Mouse (Mus musculus) cortical plate, adult 2 months (tissue): ENCODE results near the gene Engase. TPM values are rescaled to one million over a fixed set of nuclear protein-coding genes. Genes with fewer than 3 reads are reported as not detected.

Experiments
- H3K27ac ChIP-seq: fragments of 200-500 bp; 2 replicates; pipeline ENCODE4 v1.5.1; 2012; ENCODE audit warnings: low read length, control low read depth, inconsistent platforms; ENCODE audit not compliant: insufficient read depth
- H3K4me1 ChIP-seq: fragments of 200-500 bp; 2 replicates; pipeline ENCODE4 v1.6.1; 2011; ENCODE audit warnings: low read length; ENCODE audit not compliant: control insufficient read depth, insufficient read depth
- H3K4me3 ChIP-seq: fragments of 200-500 bp; 2 replicates; pipeline ENCODE4 v1.5.1; 2011; ENCODE audit warnings: mild to moderate bottlenecking, low read length, control low read depth; ENCODE audit not compliant: insufficient read depth
- CTCF ChIP-seq: fragments of 200-500 bp; IDR thresholded peaks from 2 replicates; pipeline ENCODE4 v1.5.1; 2011; ENCODE audit warnings: mild to moderate bottlenecking, control low read depth, low read length; ENCODE audit not compliant: insufficient read depth; ENCODE audit errors: extremely low read depth
- POLR2A ChIP-seq: fragments of 200-500 bp; IDR thresholded peaks from 2 replicates; pipeline ENCODE4 v1.6.1; 2011; ENCODE audit warnings: mild to moderate bottlenecking, low read length, control low read depth; ENCODE audit not compliant: insufficient read depth; ENCODE audit errors: extremely low read depth
- polyA plus RNA-seq: library from polyadenylated mRNA; depleted of rRNA; stranded (reverse); fragments of >200 nt; gene quantifications from 2 replicates; pipeline ENCODE4 v1.2.3, GENCODE M21; 2012; rRNA removed

Gene Engase
- polyA plus RNA-seq, 1 experiment: 10.3 TPM

DNA sequence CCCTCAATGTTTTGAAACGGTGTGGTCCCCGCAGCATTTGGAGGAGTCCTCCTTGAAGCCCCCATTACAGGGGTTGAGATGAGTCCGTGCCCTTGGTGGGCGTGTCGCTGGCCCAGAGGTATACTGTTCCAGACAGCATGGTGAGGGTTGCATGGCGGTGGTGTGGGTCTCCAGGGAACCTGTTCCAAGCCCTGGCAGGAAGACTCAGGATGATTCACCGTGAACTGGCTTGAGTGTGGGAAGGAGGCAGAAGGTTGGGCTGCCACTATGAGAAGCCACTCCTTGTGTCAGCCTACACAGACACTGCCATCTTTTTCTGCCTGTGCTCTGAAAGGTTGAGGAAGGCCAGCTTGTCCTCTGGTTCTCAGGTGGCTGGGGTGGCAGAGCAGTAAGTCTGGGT lies 41.3 kb downstream of the Engase start:
- Histone ChIP-seq H3K27ac (no peak overlapping the region), H3K4me3 (no peak overlapping the region), H3K4me1 (peaks cover 7% of the 10 kb centered on the region; the same call in 1 of the 2 replicates)
- no peak for TF ChIP-seq CTCF
- no peak for TF ChIP-seq POLR2A

GRCm38 (mm10) chr11:118518743-118519142 lies 42.1 kb downstream of the Engase start:
- TF ChIP-seq POLR2A (no peak), CTCF (no peak)
- Histone ChIP-seq H3K4me3 (no peak overlapping the region), H3K4me1 (peaks cover 7% of the 10 kb centered on the region; the same call in 1 of the 2 replicates), H3K27ac (no peak overlapping the region)

GRCm38 (mm10) chr11:118520251-118520650 lies 43.6 kb downstream of the Engase start:
- Histone ChIP-seq H3K27ac (no peak overlapping the region), H3K4me1 (peaks cover 9% of the 10 kb centered on the region), H3K4me3 (no peak overlapping the region)
- TF ChIP-seq CTCF (peak; percentile 23; the same call in 1 of the 2 replicates), POLR2A (no peak)

DNA sequence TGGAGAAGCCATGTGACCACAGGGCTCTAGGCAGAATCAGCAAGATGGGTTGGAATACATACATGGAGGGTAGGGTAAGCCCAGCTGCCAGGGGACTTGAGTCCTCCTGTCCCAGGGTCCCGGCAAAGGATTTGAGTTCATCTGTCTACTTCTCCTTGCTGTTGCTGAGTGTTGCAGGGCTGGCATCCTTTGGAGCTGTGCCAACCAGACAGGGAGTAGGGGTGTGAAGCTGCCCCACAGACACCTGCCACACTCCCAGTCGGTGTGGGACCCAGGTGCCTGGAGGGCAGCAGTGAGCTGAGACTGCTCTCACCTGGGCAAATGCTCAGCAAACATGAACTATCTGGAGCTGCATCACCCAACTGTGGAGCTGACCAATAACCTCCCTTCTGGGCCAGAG lies 44.3 kb downstream of the Engase start:
- no peak overlapping the region for H3K27ac ChIP-seq
- H3K4me1 ChIP-seq: peaks cover 6% of the 10 kb centered on the region
- TF ChIP-seq POLR2A (no peak), CTCF (no peak)
- no peak overlapping the region for H3K4me3 ChIP-seq

DNA sequence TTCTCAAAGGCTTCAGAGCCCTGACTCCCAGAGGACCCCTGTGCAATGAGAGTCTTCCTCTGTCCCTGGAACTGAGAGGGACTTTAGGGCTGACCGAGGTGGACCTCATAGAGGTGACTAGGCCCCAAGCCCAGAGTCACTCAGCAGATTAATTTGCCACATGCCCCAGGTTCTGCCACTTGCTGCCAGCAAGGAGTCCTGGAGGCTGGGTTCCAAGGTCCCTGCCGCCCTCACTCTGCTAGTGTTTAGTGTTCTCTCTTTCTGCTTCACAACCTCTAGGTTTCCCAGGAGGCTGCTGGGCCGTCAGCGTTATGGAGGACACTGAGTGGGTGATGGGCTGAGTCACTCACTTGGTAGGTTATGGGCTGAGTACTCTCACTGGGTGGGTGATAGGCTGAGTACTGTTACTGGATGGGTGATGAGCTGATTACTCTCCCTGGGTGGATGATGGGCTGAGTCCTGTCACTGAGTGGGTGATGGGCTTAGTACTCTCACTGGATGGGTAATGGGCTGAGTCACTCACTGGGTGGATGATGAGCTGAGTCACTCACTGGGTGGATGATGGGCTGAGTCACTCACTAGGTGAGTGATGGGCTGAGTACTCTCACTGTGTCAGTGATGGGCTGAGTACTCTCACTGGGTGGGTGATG lies 47.0 kb downstream of the Engase start:
- Histone ChIP-seq H3K27ac (no peak overlapping the region), H3K4me1 (peaks cover 6% of the 10 kb centered on the region)

GRCm38 (mm10) chr11:118525059-118525458 lies 48.4 kb downstream of the Engase start:
- Histone ChIP-seq H3K4me1 (peaks cover 6% of the 10 kb centered on the region), H3K4me3 (no peak overlapping the region), H3K27ac (no peak overlapping the region)
- no peak for TF ChIP-seq POLR2A
- no peak for TF ChIP-seq CTCF

More for the DNA sequence above, 47.0 kb downstream of the Engase start:
- TF ChIP-seq POLR2A (no peak), CTCF (no peak)
- H3K4me3 ChIP-seq: no peak overlapping the region

- TF ChIP-seq POLR2A (no peak), CTCF (no peak)
- Histone ChIP-seq H3K4me1 (peaks cover 19% of the 10 kb centered on the region), H3K4me3 (no peak overlapping the region), H3K27ac (no peak overlapping the region)
Observed at GRCm38 (mm10) chr11:118528761-118529160, 52.1 kb downstream of the Engase start.

GRCm38 (mm10) chr11:118530313-118530712 lies 53.7 kb downstream of the Engase start:
- Histone ChIP-seq H3K4me1 (peaks cover 19% of the 10 kb centered on the region), H3K4me3 (no peak overlapping the region), H3K27ac (no peak overlapping the region)
- TF ChIP-seq POLR2A: no peak
- no peak for TF ChIP-seq CTCF

GRCm38 (mm10) chr11:118534382-118535092 lies 57.9 kb downstream of the Engase start:
- no peak overlapping the region for H3K4me3 ChIP-seq
- H3K27ac ChIP-seq: no peak overlapping the region
- peaks cover 14% of the 10 kb centered on the region for H3K4me1 ChIP-seq
- peak; percentile 43 for TF ChIP-seq CTCF
- TF ChIP-seq POLR2A: no peak

- no peak overlapping the region for H3K27ac ChIP-seq
- no peak for TF ChIP-seq CTCF
- H3K4me1 ChIP-seq: peaks cover 4% of the 10 kb centered on the region; the same call in 1 of the 2 replicates
- H3K4me3 ChIP-seq: no peak overlapping the region
Observed at GRCm38 (mm10) chr11:118538008-118538407, 61.4 kb downstream of the Engase start.

Other genes with a start within 250 kb of the Engase start
- gene Cyth1, start 228.2 kb upstream of the Engase start, polyA plus RNA-seq: 69.2 and 80.3 TPM in 2 replicates
- 26.7 and 27.3 TPM in 2 replicates for gene Usp36, start 186.6 kb upstream of the Engase start, polyA plus RNA-seq
- gene Cep295nl, start 134.3 kb upstream of the Engase start, polyA plus RNA-seq: 0.26 and 0.48 TPM in 2 replicates
- gene Timp2, start 121.1 kb upstream of the Engase start, polyA plus RNA-seq: 176 and 186 TPM in 2 replicates
- gene Lgals3bp, start 74.7 kb upstream of the Engase start, polyA plus RNA-seq: 29.1 and 37.5 TPM in 2 replicates
- 36.9 and 39.0 TPM in 2 replicates for gene Cant1, start 57.7 kb upstream of the Engase start, polyA plus RNA-seq
- 3.0 and 3.4 TPM in 2 replicates for gene C1qtnf1, start 48.6 kb upstream of the Engase start, polyA plus RNA-seq